Mouse (Mus musculus): ENCODE data around the gene Eme1. TPM values are rescaled to one million over a fixed set of nuclear protein-coding genes. Genes with fewer than 3 reads are reported as not detected.
A peak's percentile ranks its signal among the peaks of the same experiment; 100 is the strongest.

The Eme1 gene
- total RNA-seq, 2 experiments from 2014 or later = 0.26 TPM; not detected in 1

- peak; percentile 74 to 76 for DNase-seq
- intact Hi-C loops (cut with DNase I) = no loop called here
Observed at GRCm38 (mm10) chr11:94601321-94602281, 52.2 kb downstream of the Eme1 start, which contains the start of gene Acsf2. Gene Acsf2 (minus strand): TSS chr11:94601871.

GRCm38 (mm10) chr11:94600447-94600846 lies 53.3 kb downstream of the Eme1 start:
- DNase-seq = no peak
- intact Hi-C loops (cut with DNase I) = no loop called here

- intact Hi-C loops (cut with DNase I) = no loop called here
- DNase-seq = no peak
Observed at GRCm38 (mm10) chr11:94598437-94599120, 55.2 kb downstream of the Eme1 start.

- DNase-seq = no peak
- intact Hi-C loops (cut with DNase I) = no loop called here
Observed at GRCm38 (mm10) chr11:94597319-94597718, 56.4 kb downstream of the Eme1 start.

GRCm38 (mm10) chr11:94596311-94596852 lies 57.4 kb downstream of the Eme1 start:
- no peak for DNase-seq
- intact Hi-C loops (cut with DNase I) = no loop called here

Other genes starting within 250 kb of the Eme1 start
- 1 to 10 TPM; 2.0 to 3.0 TPM for gene Cacna1g, start 179.8 kb downstream of the Eme1 start, total RNA-seq (2021)
- gene Spata20, start 167.8 kb downstream of the Eme1 start, total RNA-seq (2021) = not detected
- under 1 TPM; 0.12 to 0.31 TPM for gene Epn3, start 154.0 kb downstream of the Eme1 start, total RNA-seq (2021)
- not detected for gene Mycbpap, start 132.2 kb downstream of the Eme1 start, total RNA-seq (2021)
- 1 to 10 TPM; 3.3 to 3.9 TPM for gene Rsad1, start 104.7 kb downstream of the Eme1 start, total RNA-seq (2021)
- gene Chad, start 88.9 kb downstream of the Eme1 start, total RNA-seq (2021) = 10 to 100 TPM; 14.7 to 16.3 TPM
- 1 to 10 TPM; 2.1 to 3.1 TPM for gene Acsf2, start 52.1 kb downstream of the Eme1 start, total RNA-seq (2021)
- gene Lrrc59, start 24.2 kb downstream of the Eme1 start, total RNA-seq (2021) = 10 to 100 TPM; 31.3 to 31.4 TPM
- gene Mrpl27, start 197 bp downstream of the Eme1 start, total RNA-seq (2021) = 10 to 100 TPM; 45.0 to 50.1 TPM
- 1 to 10 TPM; 3.2 to 4.5 TPM for gene Xylt2, start 23.6 kb upstream of the Eme1 start, total RNA-seq (2021)
- not detected for gene Gm11541, start 50.5 kb upstream of the Eme1 start, total RNA-seq (2021)
- under 1 TPM; 0.77 to 0.79 TPM for gene Cdc34b, start 87.8 kb upstream of the Eme1 start, total RNA-seq (2021)
- gene Tmem92, start 128.7 kb upstream of the Eme1 start, total RNA-seq (2021) = not detected